Mouse (Mus musculus): Measurements from ENCODE around the gene Sirt5. TPM values are rescaled to one million over a fixed set of nuclear protein-coding genes. Genes with fewer than 3 reads are reported as not detected.

Gene Sirt5
- polyA plus RNA-seq, 1 experiment from 2014 or later = 41.9 TPM

DNA sequence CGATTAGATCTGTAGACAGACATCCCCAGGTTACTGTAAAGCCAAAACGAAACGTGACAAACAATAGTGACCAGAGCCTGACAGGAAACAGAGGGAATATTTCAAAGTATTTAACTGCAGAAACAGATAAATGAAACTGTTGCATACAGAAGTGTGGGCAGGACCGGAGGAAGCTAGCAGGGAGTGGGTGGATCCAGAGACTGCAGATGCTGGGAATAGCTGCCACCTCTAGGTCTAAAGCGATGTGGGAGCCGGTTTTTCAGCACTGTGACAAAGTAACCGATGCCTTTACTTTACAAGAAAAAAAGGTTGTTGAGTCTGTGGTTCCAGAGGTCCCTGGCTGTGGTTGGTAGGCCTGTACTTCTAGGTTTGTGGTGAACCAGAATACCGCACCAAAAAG lies 27.3 kb upstream of the Sirt5 start:
- DNase-seq (ENCODE audit: low spot score) = no peak
- Histone ChIP-seq H3K36me3 (ENCODE audit: control insufficient read depth, insufficient read depth, low read length) (no peaks in the 10 kb centered on the region), H3K27ac (replicated peaks; ENCODE audit: low read depth, low read length) (no peak overlapping the region), H3K9me3 (ENCODE audit: control insufficient read depth, low read length) (no peaks in the 10 kb centered on the region), H3K4me2 (ENCODE audit: low read depth, severe bottlenecking) (no peak overlapping the region), H3K4me3 (ENCODE audit: low read depth, low read length) (no peak overlapping the region), H3K27me3 (ENCODE audit: control insufficient read depth, insufficient read depth, low read length) (no peaks in the 10 kb centered on the region), H3K9ac (ENCODE audit: low read length) (no peak overlapping the region), H3K4me1 (ENCODE audit: control insufficient read depth, insufficient read depth, low read length) (no peaks in the 10 kb centered on the region)
- 92% methylated on average over 8 of the region's 8 CpGs for WGBS
- ATAC-seq (ENCODE audit: insufficient number of reproducible peaks, low FRiP score, low TSS enrichment, low read depth) = no peak

DNA sequence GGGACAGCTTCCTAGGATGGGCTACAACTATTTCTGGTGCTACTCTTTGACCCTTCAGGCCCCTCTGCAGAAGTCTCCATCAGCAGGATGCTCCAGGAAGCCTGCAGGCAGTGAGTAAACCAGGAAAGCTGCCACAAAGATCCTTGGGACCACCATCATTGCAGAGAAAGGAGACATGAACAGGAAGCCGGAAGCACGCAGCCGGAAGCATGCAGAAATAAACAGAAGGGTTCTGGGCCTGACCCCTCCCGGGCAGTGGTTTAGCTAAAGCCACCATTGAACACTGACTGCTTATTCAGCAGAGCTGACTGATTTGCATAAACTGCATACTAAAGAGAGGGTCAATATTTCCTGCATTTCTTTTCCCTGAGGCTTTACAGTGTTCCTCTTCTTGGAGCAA lies 26.7 kb upstream of the Sirt5 start:
- ATAC-seq (ENCODE audit: insufficient number of reproducible peaks, low FRiP score, low TSS enrichment, low read depth) = no peak
- no peak for DNase-seq (ENCODE audit: low spot score)
- no peak overlapping the region for H3K9ac ChIP-seq (ENCODE audit: low read length)
- H3K4me3 ChIP-seq (ENCODE audit: low read depth, low read length) = no peak overlapping the region
- H3K9me3 ChIP-seq (ENCODE audit: control insufficient read depth, low read length) = no peaks in the 10 kb centered on the region
- no peak overlapping the region for H3K27ac ChIP-seq (replicated peaks; ENCODE audit: low read depth, low read length)
- H3K4me2 ChIP-seq (ENCODE audit: low read depth, severe bottlenecking) = no peak overlapping the region
- H3K4me1 ChIP-seq (ENCODE audit: control insufficient read depth, insufficient read depth, low read length) = no peaks in the 10 kb centered on the region
- WGBS = 94% methylated on average over 4 of the region's 4 CpGs
- H3K36me3 ChIP-seq (ENCODE audit: control insufficient read depth, insufficient read depth, low read length) = no peaks in the 10 kb centered on the region
- H3K27me3 ChIP-seq (ENCODE audit: control insufficient read depth, insufficient read depth, low read length) = no peaks in the 10 kb centered on the region

DNA sequence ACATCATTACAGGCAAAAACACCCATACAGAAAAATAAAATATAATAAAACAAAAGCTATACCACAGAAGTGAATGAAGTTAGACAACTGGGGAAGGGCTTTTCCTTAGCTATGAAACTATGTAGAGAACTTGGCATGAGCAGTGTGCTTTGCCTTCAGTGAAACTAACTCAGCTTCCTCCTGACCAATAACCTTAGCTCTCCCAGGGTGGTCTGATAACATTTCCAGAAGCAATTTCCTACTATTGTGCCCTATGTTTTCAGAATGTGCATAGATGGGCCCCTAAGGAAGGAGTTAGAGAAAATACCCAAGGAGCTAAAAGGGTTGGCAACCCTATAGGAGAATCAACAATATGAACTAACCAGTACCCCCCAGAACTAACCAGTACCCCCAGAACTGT lies 18.5 kb upstream of the Sirt5 start:
- Histone ChIP-seq H3K27me3 (ENCODE audit: control insufficient read depth, insufficient read depth, low read length) (no peaks in the 10 kb centered on the region), H3K4me1 (ENCODE audit: control insufficient read depth, insufficient read depth, low read length) (no peaks in the 10 kb centered on the region), H3K9ac (ENCODE audit: low read length) (no peak overlapping the region), H3K4me3 (ENCODE audit: low read depth, low read length) (no peak overlapping the region), H3K4me2 (ENCODE audit: low read depth, severe bottlenecking) (no peak overlapping the region), H3K27ac (replicated peaks; ENCODE audit: low read depth, low read length) (no peak overlapping the region), H3K36me3 (ENCODE audit: control insufficient read depth, insufficient read depth, low read length) (no peaks in the 10 kb centered on the region), H3K9me3 (ENCODE audit: control insufficient read depth, low read length) (no peaks in the 10 kb centered on the region)
- DNase-seq (ENCODE audit: low spot score) (no peak), ATAC-seq (ENCODE audit: insufficient number of reproducible peaks, low FRiP score, low TSS enrichment, low read depth) (no peak)

GRCm38 (mm10) chr13:43349376-43349775 lies 15.9 kb upstream of the Sirt5 start:
- no peaks in the 10 kb centered on the region for H3K36me3 ChIP-seq (ENCODE audit: control insufficient read depth, insufficient read depth, low read length)
- H3K27me3 ChIP-seq (ENCODE audit: control insufficient read depth, insufficient read depth, low read length) = no peaks in the 10 kb centered on the region
- WGBS = 93% methylated on average over 8 of the region's 8 CpGs
- no peak overlapping the region for H3K4me3 ChIP-seq (ENCODE audit: low read depth, low read length)
- no peak overlapping the region for H3K4me2 ChIP-seq (ENCODE audit: low read depth, severe bottlenecking)
- DNase-seq (ENCODE audit: low spot score) (no peak), ATAC-seq (ENCODE audit: insufficient number of reproducible peaks, low FRiP score, low TSS enrichment, low read depth) (no peak)
- H3K4me1 ChIP-seq (ENCODE audit: control insufficient read depth, insufficient read depth, low read length) = no peaks in the 10 kb centered on the region
- no peaks in the 10 kb centered on the region for H3K9me3 ChIP-seq (ENCODE audit: control insufficient read depth, low read length)
- H3K9ac ChIP-seq (ENCODE audit: low read length) = no peak overlapping the region
- no peak overlapping the region for H3K27ac ChIP-seq (replicated peaks; ENCODE audit: low read depth, low read length)

- Histone ChIP-seq H3K36me3 (ENCODE audit: control insufficient read depth, insufficient read depth, low read length) (no peaks in the 10 kb centered on the region), H3K4me3 (ENCODE audit: low read depth, low read length) (no peak overlapping the region), H3K27ac (replicated peaks; ENCODE audit: low read depth, low read length) (no peak overlapping the region), H3K9me3 (ENCODE audit: control insufficient read depth, low read length) (no peaks in the 10 kb centered on the region), H3K4me2 (ENCODE audit: low read depth, severe bottlenecking) (no peak overlapping the region), H3K27me3 (ENCODE audit: control insufficient read depth, insufficient read depth, low read length) (no peaks in the 10 kb centered on the region), H3K4me1 (ENCODE audit: control insufficient read depth, insufficient read depth, low read length) (peaks cover 3% of the 10 kb centered on the region; the same call in 1 of the 2 replicates), H3K9ac (ENCODE audit: low read length) (no peak overlapping the region)
- no peak for ATAC-seq (ENCODE audit: insufficient number of reproducible peaks, low FRiP score, low TSS enrichment, low read depth)
- no peak for DNase-seq (ENCODE audit: low spot score)
- WGBS = 87% methylated on average over 9 of the region's 9 CpGs
Measured at GRCm38 (mm10) chr13:43350489-43351169, 14.7 kb upstream of the Sirt5 start.

DNA sequence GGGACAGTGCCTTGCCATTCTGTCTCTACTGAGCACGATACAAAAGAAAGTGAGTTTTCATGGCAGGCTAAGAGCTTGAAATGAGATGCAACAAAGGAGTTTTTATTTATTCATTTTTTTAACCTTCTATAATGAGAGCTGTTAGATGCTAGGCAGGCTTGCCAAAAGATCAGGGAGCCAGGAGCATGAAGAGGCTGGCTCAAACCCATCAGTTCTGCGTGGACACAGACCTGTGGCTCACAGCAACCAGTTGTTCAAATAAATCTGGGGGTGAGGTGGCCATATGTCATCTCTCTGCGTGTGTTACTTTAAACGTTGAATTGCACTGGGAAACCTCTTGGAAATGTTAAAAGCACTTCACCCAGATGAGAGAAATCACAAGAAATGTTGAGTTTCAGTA lies 11.9 kb upstream of the Sirt5 start:
- no peak for ATAC-seq (ENCODE audit: insufficient number of reproducible peaks, low FRiP score, low TSS enrichment, low read depth)
- Histone ChIP-seq H3K27me3 (ENCODE audit: control insufficient read depth, insufficient read depth, low read length) (no peaks in the 10 kb centered on the region), H3K4me3 (ENCODE audit: low read depth, low read length) (no peak overlapping the region), H3K27ac (replicated peaks; ENCODE audit: low read depth, low read length) (no peak overlapping the region), H3K9ac (ENCODE audit: low read length) (no peak overlapping the region), H3K4me2 (ENCODE audit: low read depth, severe bottlenecking) (no peak overlapping the region), H3K4me1 (ENCODE audit: control insufficient read depth, insufficient read depth, low read length) (peaks cover 3% of the 10 kb centered on the region; the same call in 1 of the 2 replicates), H3K9me3 (ENCODE audit: control insufficient read depth, low read length) (no peaks in the 10 kb centered on the region), H3K36me3 (ENCODE audit: control insufficient read depth, insufficient read depth, low read length) (no peaks in the 10 kb centered on the region)
- no peak for DNase-seq (ENCODE audit: low spot score)
- 87% methylated on average over 4 of the region's 4 CpGs for WGBS

GRCm38 (mm10) chr13:43354362-43354761 lies 10.9 kb upstream of the Sirt5 start:
- DNase-seq (ENCODE audit: low spot score) (no peak), ATAC-seq (ENCODE audit: insufficient number of reproducible peaks, low FRiP score, low TSS enrichment, low read depth) (no peak)
- H3K9ac ChIP-seq (ENCODE audit: low read length) = no peak overlapping the region
- H3K27ac ChIP-seq (replicated peaks; ENCODE audit: low read depth, low read length) = no peak overlapping the region
- 76% methylated on average over 12 of the region's 12 CpGs for WGBS
- H3K4me1 ChIP-seq (ENCODE audit: control insufficient read depth, insufficient read depth, low read length) = peaks cover 3% of the 10 kb centered on the region; the same call in 1 of the 2 replicates
- no peaks in the 10 kb centered on the region for H3K36me3 ChIP-seq (ENCODE audit: control insufficient read depth, insufficient read depth, low read length)
- no peaks in the 10 kb centered on the region for H3K9me3 ChIP-seq (ENCODE audit: control insufficient read depth, low read length)
- H3K27me3 ChIP-seq (ENCODE audit: control insufficient read depth, insufficient read depth, low read length) = no peaks in the 10 kb centered on the region
- no peak overlapping the region for H3K4me3 ChIP-seq (ENCODE audit: low read depth, low read length)
- H3K4me2 ChIP-seq (ENCODE audit: low read depth, severe bottlenecking) = no peak overlapping the region

GRCm38 (mm10) chr13:43356346-43357125 lies 8.8 kb upstream of the Sirt5 start:
- DNase-seq (ENCODE audit: low spot score) (no peak), ATAC-seq (ENCODE audit: insufficient number of reproducible peaks, low FRiP score, low TSS enrichment, low read depth) (no peak)
- Histone ChIP-seq H3K4me3 (ENCODE audit: low read depth, low read length) (no peak overlapping the region), H3K9me3 (ENCODE audit: control insufficient read depth, low read length) (no peaks in the 10 kb centered on the region), H3K27me3 (ENCODE audit: control insufficient read depth, insufficient read depth, low read length) (no peaks in the 10 kb centered on the region), H3K4me1 (ENCODE audit: control insufficient read depth, insufficient read depth, low read length) (peaks cover 3% of the 10 kb centered on the region; the same call in 1 of the 2 replicates), H3K4me2 (ENCODE audit: low read depth, severe bottlenecking) (no peak overlapping the region), H3K36me3 (ENCODE audit: control insufficient read depth, insufficient read depth, low read length) (no peaks in the 10 kb centered on the region), H3K9ac (ENCODE audit: low read length) (no peak overlapping the region), H3K27ac (replicated peaks; ENCODE audit: low read depth, low read length) (no peak overlapping the region)
- WGBS = 86% methylated on average over 14 of the region's 14 CpGs

Data from limb, embryonic 11.5 days (tissue).